Comparison of ENCODE assay signal across 8 mouse cellular contexts in the genomic region with DNA sequence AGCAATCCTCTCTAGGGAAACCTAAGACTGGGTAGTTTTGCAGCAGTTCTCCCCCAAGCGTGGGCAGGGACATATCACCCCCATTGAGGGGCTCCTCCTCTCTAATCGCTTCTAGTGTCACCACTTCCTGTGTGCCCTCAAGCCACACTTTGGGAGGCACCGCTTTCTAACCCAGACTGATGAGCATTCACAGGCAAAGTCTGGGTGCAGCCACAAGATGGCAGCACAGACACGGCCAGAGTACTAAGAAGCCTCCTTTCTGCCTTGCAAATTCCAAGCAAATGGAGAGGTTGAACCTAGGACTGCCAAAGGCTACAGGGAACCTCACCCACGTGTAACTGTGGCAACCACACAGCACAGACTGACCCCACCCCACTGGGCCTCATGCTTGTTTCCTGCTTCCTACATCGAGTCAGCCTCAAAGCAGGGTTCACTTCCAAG. TPM values are rescaled to one million over a fixed set of nuclear protein-coding genes. Genes with fewer than 3 reads are reported as not detected.
DNase-seq lines count a peak whose midpoint lies in the region; ATAC-seq and TF ChIP-seq lines count a peak whose summit lies in the region.

No protein-coding gene starts in this region.

- peak overlapping the region; percentile 19; the same call in 1 of the 2 replicates for H3K9ac ChIP-seq in limb, embryonic 12.5 days (replicated peaks)
- H3K9ac ChIP-seq in midbrain, embryonic 14.5 days (replicated peaks; ENCODE audit: low read length) = no peak overlapping the region

- WGBS in limb, embryonic 12.5 days = 2% methylated on average over 6 of the region's 6 CpGs
- under 1% methylated on average over 6 of the region's 6 CpGs for WGBS in midbrain, embryonic 14.5 days
- 0% methylated on average over 6 of the region's 6 CpGs for WGBS in spleen, adult 2 months

- H3K27ac ChIP-seq in limb, embryonic 12.5 days = no peak overlapping the region
- no peak overlapping the region for H3K27ac ChIP-seq in midbrain, embryonic 14.5 days (replicated peaks; ENCODE audit: low read depth, low read length)
- H3K27ac ChIP-seq in spleen, adult 2 months (ENCODE audit: insufficient read depth, low read length) = peak overlapping the region; percentile 98

- peaks cover 37% of the 10 kb centered on the region for H3K27me3 ChIP-seq in limb, embryonic 12.5 days
- peaks cover 20% of the 10 kb centered on the region for H3K27me3 ChIP-seq in midbrain, embryonic 14.5 days (ENCODE audit: control insufficient read depth, insufficient read depth, low read length)
- no peaks in the 10 kb centered on the region for H3K27me3 ChIP-seq in spleen, adult 2 months (ENCODE audit: control insufficient read depth, insufficient read depth, low read length)

- no peak overlapping the region for H3K4me3 ChIP-seq in limb, embryonic 12.5 days (replicated peaks)
- no peak overlapping the region for H3K4me3 ChIP-seq in midbrain, embryonic 14.5 days (replicated peaks; ENCODE audit: low read depth, low read length)
- H3K4me3 ChIP-seq in spleen, adult 2 months (ENCODE audit: extremely low read depth, insufficient read depth, insufficient read length) = peak overlapping the region; percentile 33; the same call in 1 of the 2 replicates

- TF ChIP-seq POLR2A in spleen, adult 2 months (IDR thresholded peaks at IDR 0.05; ENCODE audit: low read depth, low read length) = no peak

- ATAC-seq in limb, embryonic 12.5 days (ENCODE audit: insufficient number of reproducible peaks, insufficient read depth, low FRiP score, low TSS enrichment, low read depth) = peak; percentile 76; the same call in 1 of the 2 replicates
- peak; percentile 81 for ATAC-seq in midbrain, embryonic 14.5 days (ENCODE audit: low FRiP score, low TSS enrichment)

- H3K4me1 ChIP-seq in limb, embryonic 12.5 days (replicated peaks) = peaks cover 28% of the 10 kb centered on the region
- no peaks in the 10 kb centered on the region for H3K4me1 ChIP-seq in midbrain, embryonic 14.5 days (ENCODE audit: control insufficient read depth, insufficient read depth, low read length)
- peaks cover 21% of the 10 kb centered on the region; the same call in 1 of the 2 replicates for H3K4me1 ChIP-seq in spleen, adult 2 months (ENCODE audit: control insufficient read depth, insufficient read depth, insufficient read length)

- no peaks in the 10 kb centered on the region for H3K9me3 ChIP-seq in limb, embryonic 12.5 days
- H3K9me3 ChIP-seq in midbrain, embryonic 14.5 days (ENCODE audit: control insufficient read depth, low read length) = no peaks in the 10 kb centered on the region

- peak; percentile 95; the same call in 1 of the 2 replicates for TF ChIP-seq CTCF in spleen, adult 2 months (IDR thresholded peaks at IDR 0.05; ENCODE audit: extremely low read depth, insufficient read depth, insufficient read length, insufficient replicate concordance)

- H3K36me3 ChIP-seq in limb, embryonic 12.5 days = no peaks in the 10 kb centered on the region; the same call in 1 of the 2 replicates
- H3K36me3 ChIP-seq in midbrain, embryonic 14.5 days (ENCODE audit: control insufficient read depth, insufficient read depth, low read length) = peaks cover 4% of the 10 kb centered on the region
- peaks cover 5% of the 10 kb centered on the region; the same call in 1 of the 2 replicates for H3K36me3 ChIP-seq in spleen, adult 2 months (ENCODE audit: control insufficient read depth, insufficient read depth, low read length)

- no peak overlapping the region for H3K4me2 ChIP-seq in limb, embryonic 12.5 days
- H3K4me2 ChIP-seq in midbrain, embryonic 14.5 days (ENCODE audit: low read length) = no peak overlapping the region

- peak; percentile 62 to 77 for DNase-seq in urinary bladder, adult 18-20 months (ENCODE audit: low spot score in 2 of 2)
- no peak for DNase-seq in urinary bladder, adult 2 months (ENCODE audit: low spot score)
- peak; percentile 81 for DNase-seq in embryo, embryonic 11.5 days (ENCODE audit: low read depth, low spot score)
- DNase-seq in heart, adult 11 months = peak; percentile 99
- peak; percentile 87 for DNase-seq in kidney, adult 11 months
- peak; percentile 90 for DNase-seq in midbrain, embryonic 14.5 days
- peak; percentile 69 to 74 for DNase-seq in spleen, adult 2 months (ENCODE audit: low read depth in 1 of 2, low spot score in 2 of 2)

RNA-seq across cellular contexts. Expression of gene Tor4a, which starts 3.3 kb away (rescaled TPM):
- 22.6 and 25.3 TPM in 2 replicates for polyA plus RNA-seq in urinary bladder, adult 2 months (2012; rRNA removed)
- polyA plus RNA-seq in limb, embryonic 12.5 days (2016; fragmentation: Nextera tagmentation; extraction: Ambion mirVana) = 2.9 and 3.2 TPM in 2 replicates
- 0.66 and 1.1 TPM in 2 replicates for polyA plus RNA-seq in midbrain, embryonic 14.5 days (2014; fragmentation: Nextera tagmentation; extraction: Ambion mirVana)
- 77.5 and 104 TPM in 2 replicates for polyA plus RNA-seq in spleen, adult 2 months (2012; rRNA removed)

RNA-seq across cellular contexts. Expression of gene Nrarp, which starts 12.8 kb away (rescaled TPM):
- polyA plus RNA-seq in urinary bladder, adult 2 months (2012; rRNA removed) = 50.1 and 60.0 TPM in 2 replicates
- polyA plus RNA-seq in limb, embryonic 12.5 days (2016; fragmentation: Nextera tagmentation; extraction: Ambion mirVana) = 20.6 and 23.1 TPM in 2 replicates
- polyA plus RNA-seq in midbrain, embryonic 14.5 days (2014; fragmentation: Nextera tagmentation; extraction: Ambion mirVana) = 13.0 and 20.8 TPM in 2 replicates
- 8.0 and 13.8 TPM in 2 replicates for polyA plus RNA-seq in spleen, adult 2 months (2012; rRNA removed)

RNA-seq across cellular contexts. Expression of gene Nelfb, which starts 17.9 kb away (rescaled TPM):
- polyA plus RNA-seq in urinary bladder, adult 2 months (2012; rRNA removed) = 55.4 and 60.6 TPM in 2 replicates
- polyA plus RNA-seq in limb, embryonic 12.5 days (2016; fragmentation: Nextera tagmentation; extraction: Ambion mirVana) = 118 and 121 TPM in 2 replicates
- 82.6 and 98.7 TPM in 2 replicates for polyA plus RNA-seq in midbrain, embryonic 14.5 days (2014; fragmentation: Nextera tagmentation; extraction: Ambion mirVana)
- 61.6 and 68.1 TPM in 2 replicates for polyA plus RNA-seq in spleen, adult 2 months (2012; rRNA removed)

RNA-seq across cellular contexts. Expression of gene Stpg3, which starts 21.1 kb away (rescaled TPM):
- not detected in 2 replicates for polyA plus RNA-seq in urinary bladder, adult 2 months (2012; rRNA removed)
- polyA plus RNA-seq in limb, embryonic 12.5 days (2016; fragmentation: Nextera tagmentation; extraction: Ambion mirVana) = not detected in 2 replicates
- polyA plus RNA-seq in midbrain, embryonic 14.5 days (2014; fragmentation: Nextera tagmentation; extraction: Ambion mirVana) = 0.16 TPM in 1 of 2 replicates, not detected in the other
- polyA plus RNA-seq in spleen, adult 2 months (2012; rRNA removed) = 0.05 TPM in 1 of 2 replicates, not detected in the other

RNA-seq across cellular contexts. Expression of gene Fam166a, which starts 25.2 kb away (rescaled TPM):
- polyA plus RNA-seq in urinary bladder, adult 2 months (2012; rRNA removed) = 0.08 and 0.10 TPM in 2 replicates
- not detected in 2 replicates for polyA plus RNA-seq in limb, embryonic 12.5 days (2016; fragmentation: Nextera tagmentation; extraction: Ambion mirVana)
- not detected in 2 replicates for polyA plus RNA-seq in midbrain, embryonic 14.5 days (2014; fragmentation: Nextera tagmentation; extraction: Ambion mirVana)
- 0.11 and 0.16 TPM in 2 replicates for polyA plus RNA-seq in spleen, adult 2 months (2012; rRNA removed)
